Mouse (Mus musculus) ovary, postnatal 36 days (tissue): ENCODE measurements around the gene Gm13030.
A peak's percentile ranks its signal among the peaks of the same experiment; 100 is the strongest.
"Not testable (repeated sequence)": the region's sequence is repeated elsewhere in the genome, so short reads cannot be mapped to it uniquely, and the experiment has no call there.

Experiments
- DNase-seq: peaks from one replicate; pipeline ENCODE4 v3.0.0; 2022; ENCODE audit warnings: low spot score, mixed read lengths

Gene Gm13030

GRCm38 (mm10) chr4:138873864-138874263, at the start of gene Gm13030:
TSS of gene Gm13030 (minus strand) at chr4:138873964.
- DNase-seq = no peak

- peak; percentile 92 for DNase-seq
These were observed 48.3 kb upstream of the Gm13030 start for GRCm38 (mm10) chr4:138922131-138922459.

GRCm38 (mm10) chr4:138921254-138922130, 47.7 kb upstream of the Gm13030 start:
- DNase-seq = no peak

- DNase-seq = no peak
These were observed 43.5 kb upstream of the Gm13030 start for GRCm38 (mm10) chr4:138917282-138917681.

- peak; percentile 95 for DNase-seq
These were observed 40.0 kb upstream of the Gm13030 start, which contains the start of gene Otud3 for GRCm38 (mm10) chr4:138913797-138914196. TSS of gene Otud3 (minus strand) at chr4:138913945.

- DNase-seq = no peak
These were observed 39.5 kb upstream of the Gm13030 start for GRCm38 (mm10) chr4:138913141-138913787.

GRCm38 (mm10) chr4:138905624-138906337, 32.0 kb upstream of the Gm13030 start:
- DNase-seq = no peak

- no peak for DNase-seq
These were observed 25.6 kb upstream of the Gm13030 start for GRCm38 (mm10) chr4:138899361-138899760.

GRCm38 (mm10) chr4:138893789-138894188, 20.0 kb upstream of the Gm13030 start:
- not testable (repeated sequence) for DNase-seq

- no peak for DNase-seq
These were observed 18.9 kb upstream of the Gm13030 start for GRCm38 (mm10) chr4:138892655-138893054.

GRCm38 (mm10) chr4:138889635-138890034, 15.9 kb upstream of the Gm13030 start:
- no peak for DNase-seq

GRCm38 (mm10) chr4:138889165-138889564, 15.4 kb upstream of the Gm13030 start:
- DNase-seq = no peak

GRCm38 (mm10) chr4:138884261-138884660, 10.5 kb upstream of the Gm13030 start:
- peak; percentile 80 for DNase-seq

GRCm38 (mm10) chr4:138882179-138882578, 8.4 kb upstream of the Gm13030 start:
- DNase-seq = no peak

GRCm38 (mm10) chr4:138880811-138881584, 7.2 kb upstream of the Gm13030 start:
- DNase-seq = no peak

GRCm38 (mm10) chr4:138879808-138880207, 6.0 kb upstream of the Gm13030 start:
- no peak for DNase-seq

- DNase-seq = no peak
These were observed 5.0 kb upstream of the Gm13030 start for GRCm38 (mm10) chr4:138878783-138879182.

- DNase-seq = no peak
These were observed 4.0 kb upstream of the Gm13030 start, which contains the start of gene Pla2g2e for GRCm38 (mm10) chr4:138877731-138878130. TSS of gene Pla2g2e (plus strand) at chr4:138877942.

- no peak for DNase-seq
These were observed 2.2 kb upstream of the Gm13030 start for GRCm38 (mm10) chr4:138875986-138876385.

- not testable (repeated sequence) for DNase-seq
These were observed 1.5 kb upstream of the Gm13030 start for GRCm38 (mm10) chr4:138875275-138875674.

- DNase-seq = no peak
These were observed 5.1 kb downstream of the Gm13030 start for GRCm38 (mm10) chr4:138868666-138869065.

- peak; percentile 45 for DNase-seq
These were observed 7.4 kb downstream of the Gm13030 start for GRCm38 (mm10) chr4:138866413-138866812.
